Mouse (Mus musculus): ENCODE measurements around the gene Pyurf. TPM values are rescaled to one million over a fixed set of nuclear protein-coding genes. Genes with fewer than 3 reads are reported as not detected.

The Pyurf gene
- total and polyA plus RNA-seq, 2 experiments from 2014 or later = 9.6 to 11.8 TPM

- Histone ChIP-seq H3K27ac (ENCODE audit: low read depth, low read length) (peak within 1 kb of the TSS; percentile 99), H3K36me3 (ENCODE audit: insufficient read depth) (no peaks in the 10 kb centered on the region), H3K27me3 (ENCODE audit: insufficient read depth, low read length) (no peaks in the 10 kb centered on the region), H3K4me1 (ENCODE audit: insufficient read depth) (peaks cover 11% of the 10 kb centered on the region; the same call in 1 of the 2 replicates), H3K4me2 (ENCODE audit: low read depth) (peak within 1 kb of the TSS; percentile 66), H3K9ac (peak within 1 kb of the TSS; percentile 98), H3K4me3 (ENCODE audit: low read depth, low read length) (peak within 1 kb of the TSS; percentile 83), H3K9me3 (ENCODE audit: low read length) (no peaks in the 10 kb centered on the region)
- DNase-seq = no peak
- peak; percentile 30 for ATAC-seq
- WGBS = under 1% methylated on average over 10 of the region's 10 CpGs
- no peak for TF ChIP-seq CTCF (IDR thresholded peaks at IDR 0.05; ENCODE audit: low read depth)
Measured at GRCm38 (mm10) chr6:57702376-57702742, 10.5 kb upstream of the Pyurf start, which contains the start of gene Lancl2. TSS of gene Lancl2 (plus strand) at chr6:57702540.

GRCm38 (mm10) chr6:57701686-57702085, 9.8 kb upstream of the Pyurf start:
- no peak for TF ChIP-seq CTCF (IDR thresholded peaks at IDR 0.05; ENCODE audit: low read depth)
- DNase-seq = peak; percentile 51

DNA sequence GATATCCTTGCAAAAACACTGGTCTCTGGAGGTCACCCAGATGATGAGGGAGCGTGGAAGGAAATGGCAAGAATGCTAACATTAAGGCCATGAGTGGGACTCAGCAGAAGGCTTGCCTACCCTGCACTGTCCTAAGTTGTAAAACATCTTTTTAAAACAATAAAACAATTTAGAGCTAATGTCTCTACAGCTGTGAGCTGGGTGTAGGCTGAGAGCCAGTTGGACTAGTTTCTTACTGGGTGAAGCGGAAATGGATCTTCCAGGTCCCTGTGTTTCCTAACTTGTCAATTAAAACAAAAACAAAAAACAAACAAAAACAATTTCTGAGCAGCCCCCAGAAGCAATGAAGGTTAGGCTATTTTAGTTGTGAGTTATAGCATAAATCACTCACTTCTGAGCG, 1.2 kb upstream of the Pyurf start:
- no peaks in the 10 kb centered on the region for H3K27me3 ChIP-seq (ENCODE audit: insufficient read depth, low read length)
- 93% methylated on average over 3 of the region's 3 CpGs for WGBS
- TF ChIP-seq CTCF (IDR thresholded peaks at IDR 0.05; ENCODE audit: low read depth) = no peak
- no peak overlapping the region for H3K27ac ChIP-seq (ENCODE audit: low read depth, low read length)
- H3K4me3 ChIP-seq (ENCODE audit: low read depth, low read length) = no peak overlapping the region
- ATAC-seq (no peak), DNase-seq (no peak)
- H3K4me2 ChIP-seq (ENCODE audit: low read depth) = no peak overlapping the region
- H3K4me1 ChIP-seq (ENCODE audit: insufficient read depth) = no peaks in the 10 kb centered on the region
- H3K9ac ChIP-seq = no peak overlapping the region
- H3K9me3 ChIP-seq (ENCODE audit: low read length) = no peaks in the 10 kb centered on the region
- H3K36me3 ChIP-seq (ENCODE audit: insufficient read depth) = no peaks in the 10 kb centered on the region

More at GRCm38 (mm10) chr6:57701686-57702085, 9.8 kb upstream of the Pyurf start:
- no peaks in the 10 kb centered on the region for H3K27me3 ChIP-seq (ENCODE audit: insufficient read depth, low read length)
- H3K9me3 ChIP-seq (ENCODE audit: low read length) = no peaks in the 10 kb centered on the region
- peak overlapping the region; percentile 83 for H3K4me3 ChIP-seq (ENCODE audit: low read depth, low read length)
- H3K27ac ChIP-seq (ENCODE audit: low read depth, low read length) = peak overlapping the region; percentile 99
- WGBS = 46% methylated on average over 4 of the region's 4 CpGs
- H3K9ac ChIP-seq = peak overlapping the region; percentile 98
- peak overlapping the region; percentile 66 for H3K4me2 ChIP-seq (ENCODE audit: low read depth)
- ATAC-seq = no peak
- peaks cover 11% of the 10 kb centered on the region; the same call in 1 of the 2 replicates for H3K4me1 ChIP-seq (ENCODE audit: insufficient read depth)
- H3K36me3 ChIP-seq (ENCODE audit: insufficient read depth) = no peaks in the 10 kb centered on the region

DNA sequence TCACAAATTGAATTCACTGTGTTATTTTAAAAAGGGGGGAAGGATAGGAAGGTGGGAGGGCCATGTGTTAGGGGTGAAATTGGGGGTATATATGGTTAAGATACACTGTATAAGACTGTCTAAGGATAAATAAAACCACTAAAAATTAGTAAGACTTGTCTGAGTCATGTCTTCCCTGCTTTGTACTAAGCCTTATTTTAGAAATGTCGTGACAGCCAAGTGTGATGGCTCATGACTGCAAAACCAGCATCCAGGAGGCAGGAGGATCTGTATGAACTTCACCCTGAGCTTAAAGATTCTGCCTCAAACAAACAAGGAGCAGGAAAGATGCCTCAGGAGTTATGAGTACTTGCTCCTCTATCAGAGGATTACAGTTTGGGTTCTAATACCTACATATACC, 7.7 kb downstream of the Pyurf start:
- ATAC-seq = no peak
- no peak for TF ChIP-seq CTCF (IDR thresholded peaks at IDR 0.05; ENCODE audit: low read depth)
- 100% methylated on average over 1 of the region's 1 CpGs for WGBS

DNA sequence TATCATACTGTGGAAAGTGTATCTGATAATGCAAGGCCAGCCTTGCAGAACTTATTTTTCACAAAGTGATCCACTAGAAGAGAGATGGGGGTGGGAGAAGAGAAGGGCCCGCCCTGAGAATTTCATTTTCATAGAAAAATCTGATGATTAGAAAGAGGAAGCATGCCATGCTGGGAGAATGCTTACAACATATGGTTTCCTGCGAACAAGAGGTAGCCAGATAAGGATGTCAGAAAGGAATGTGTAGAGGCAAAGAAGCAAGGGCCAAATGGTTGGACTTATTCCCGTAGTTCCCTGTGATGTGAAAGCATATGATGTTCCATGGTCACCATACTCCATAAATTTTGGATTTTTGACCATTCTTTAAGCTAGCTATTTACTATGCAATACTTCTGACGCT, 30.6 kb downstream of the Pyurf start:
- no peaks in the 10 kb centered on the region for H3K27me3 ChIP-seq (ENCODE audit: insufficient read depth, low read length)
- 88% methylated on average over 4 of the region's 4 CpGs for WGBS
- H3K9ac ChIP-seq = no peak overlapping the region
- no peak for ATAC-seq
- DNase-seq = no peak
- H3K4me2 ChIP-seq (ENCODE audit: low read depth) = no peak overlapping the region
- H3K9me3 ChIP-seq (ENCODE audit: low read length) = no peaks in the 10 kb centered on the region
- H3K4me3 ChIP-seq (ENCODE audit: low read depth, low read length) = no peak overlapping the region
- TF ChIP-seq CTCF (IDR thresholded peaks at IDR 0.05; ENCODE audit: low read depth) = no peak
- no peaks in the 10 kb centered on the region for H3K4me1 ChIP-seq (ENCODE audit: insufficient read depth)
- H3K27ac ChIP-seq (ENCODE audit: low read depth, low read length) = no peak overlapping the region
- no peaks in the 10 kb centered on the region for H3K36me3 ChIP-seq (ENCODE audit: insufficient read depth)

More for the DNA sequence above, 7.7 kb downstream of the Pyurf start:
- no peak for DNase-seq
- Histone ChIP-seq H3K27ac (ENCODE audit: low read depth, low read length) (no peak overlapping the region), H3K9me3 (ENCODE audit: low read length) (no peaks in the 10 kb centered on the region), H3K4me1 (ENCODE audit: insufficient read depth) (no peaks in the 10 kb centered on the region), H3K4me2 (ENCODE audit: low read depth) (no peak overlapping the region), H3K9ac (no peak overlapping the region), H3K4me3 (ENCODE audit: low read depth, low read length) (no peak overlapping the region), H3K36me3 (ENCODE audit: insufficient read depth) (no peaks in the 10 kb centered on the region), H3K27me3 (ENCODE audit: insufficient read depth, low read length) (no peaks in the 10 kb centered on the region)

GRCm38 (mm10) chr6:57647256-57647655, 44.6 kb downstream of the Pyurf start:
- Histone ChIP-seq H3K9me3 (ENCODE audit: low read length) (no peaks in the 10 kb centered on the region), H3K36me3 (ENCODE audit: insufficient read depth) (no peaks in the 10 kb centered on the region), H3K4me2 (ENCODE audit: low read depth) (no peak overlapping the region), H3K4me1 (ENCODE audit: insufficient read depth) (no peaks in the 10 kb centered on the region), H3K9ac (no peak overlapping the region), H3K27me3 (ENCODE audit: insufficient read depth, low read length) (no peaks in the 10 kb centered on the region), H3K4me3 (ENCODE audit: low read depth, low read length) (no peak overlapping the region), H3K27ac (ENCODE audit: low read depth, low read length) (no peak overlapping the region)
- TF ChIP-seq CTCF (IDR thresholded peaks at IDR 0.05; ENCODE audit: low read depth) = no peak
- WGBS = 56% methylated on average over 1 of the region's 1 CpGs
- ATAC-seq = no peak
- no peak for DNase-seq

DNA sequence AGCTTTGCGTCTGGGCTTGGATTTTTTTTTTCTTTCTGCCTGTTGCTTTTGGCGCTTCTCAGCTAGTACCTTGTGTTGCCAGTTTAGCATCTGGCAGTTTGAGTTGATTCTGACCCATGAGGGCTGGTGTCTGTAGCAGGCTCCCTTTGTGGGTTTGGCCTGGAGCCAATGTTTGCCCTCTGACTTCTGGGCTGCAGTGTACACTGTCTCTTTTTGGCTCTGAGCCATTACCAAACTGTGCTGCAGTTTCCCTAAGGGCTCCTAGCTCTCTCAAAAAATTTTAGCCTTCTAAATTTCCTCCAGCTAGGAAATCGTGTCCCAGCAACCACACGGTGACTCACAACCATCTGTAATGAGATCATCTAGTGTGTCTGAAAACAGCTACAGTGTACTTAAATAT, 50.1 kb downstream of the Pyurf start:
- WGBS = 22% methylated on average over 4 of the region's 4 CpGs
- H3K9me3 ChIP-seq (ENCODE audit: low read length) = no peaks in the 10 kb centered on the region
- no peak overlapping the region for H3K4me2 ChIP-seq (ENCODE audit: low read depth)
- ATAC-seq (peak; percentile 71), DNase-seq (peak; percentile 36)
- no peak overlapping the region for H3K27ac ChIP-seq (ENCODE audit: low read depth, low read length)
- no peak for TF ChIP-seq CTCF (IDR thresholded peaks at IDR 0.05; ENCODE audit: low read depth)
- H3K36me3 ChIP-seq (ENCODE audit: insufficient read depth) = no peaks in the 10 kb centered on the region
- H3K4me3 ChIP-seq (ENCODE audit: low read depth, low read length) = no peak overlapping the region
- H3K27me3 ChIP-seq (ENCODE audit: insufficient read depth, low read length) = no peaks in the 10 kb centered on the region
- H3K9ac ChIP-seq = no peak overlapping the region
- no peaks in the 10 kb centered on the region for H3K4me1 ChIP-seq (ENCODE audit: insufficient read depth)
